Mouse (Mus musculus) layer of hippocampus, adult 9-10 months (tissue): ENCODE results near the gene Vmn1r2.
"Not testable (repeated sequence)": the region's sequence is repeated elsewhere in the genome, so short reads cannot be mapped to it uniquely, and the experiment has no call there.

Source experiments
- DNase-seq: peaks from one replicate; pipeline ENCODE4 v3.0.0; 2022; ENCODE audit warnings: low spot score

Gene Vmn1r2

GRCm38 (mm10) chr4:3167020-3167419, at the start of gene Vmn1r2:
Gene Vmn1r2, plus strand, starts transcription at chr4:3167320.
- not testable (repeated sequence) for DNase-seq

GRCm38 (mm10) chr4:3147926-3148325, 19.2 kb upstream of the Vmn1r2 start:
- DNase-seq: not testable (repeated sequence)

DNA sequence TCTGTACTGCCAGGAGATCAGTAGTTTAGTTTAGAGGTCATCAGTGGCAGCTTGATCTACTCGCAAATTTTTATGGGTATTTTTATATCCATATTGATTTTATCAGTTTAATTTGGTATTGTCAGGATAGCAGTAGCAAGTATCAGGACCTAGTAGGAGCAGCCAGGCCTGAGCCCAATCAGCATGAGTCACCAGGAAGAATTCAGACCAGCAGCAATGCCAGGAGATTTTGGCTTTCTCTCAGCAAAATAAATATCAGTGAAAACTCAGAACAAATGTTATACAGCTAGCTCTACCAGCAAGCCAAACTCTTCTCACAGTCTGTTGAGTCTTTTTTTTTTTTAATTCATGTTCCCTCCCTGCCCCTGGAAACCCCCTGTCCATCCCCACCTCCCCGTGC, 13.8 kb upstream of the Vmn1r2 start:
- DNase-seq: not testable (repeated sequence)

- not testable (repeated sequence) for DNase-seq
These were observed 2.7 kb upstream of the Vmn1r2 start for GRCm38 (mm10) chr4:3164429-3164828.

- DNase-seq: no peak
These were observed 2.1 kb upstream of the Vmn1r2 start for GRCm38 (mm10) chr4:3165046-3165445.

DNA sequence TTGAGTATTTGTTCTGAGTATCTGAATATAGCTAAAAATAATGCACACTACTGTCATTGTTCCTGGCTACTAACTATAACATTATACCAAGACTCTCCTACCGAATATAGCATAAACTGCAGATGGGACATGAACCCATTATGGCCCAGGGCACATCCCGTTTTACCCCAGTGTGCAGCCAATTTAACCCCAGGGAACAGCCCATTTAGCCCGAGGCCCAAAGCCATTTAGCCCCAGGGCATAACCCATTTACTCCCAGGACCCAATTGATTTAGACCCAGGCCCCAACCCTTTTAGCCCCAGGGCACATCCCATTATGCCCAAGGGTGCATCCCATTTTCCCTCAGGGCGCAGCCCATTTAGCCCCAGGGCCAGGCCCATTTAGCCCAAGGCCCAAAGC, 7.5 kb downstream of the Vmn1r2 start:
- not testable (repeated sequence) for DNase-seq

DNA sequence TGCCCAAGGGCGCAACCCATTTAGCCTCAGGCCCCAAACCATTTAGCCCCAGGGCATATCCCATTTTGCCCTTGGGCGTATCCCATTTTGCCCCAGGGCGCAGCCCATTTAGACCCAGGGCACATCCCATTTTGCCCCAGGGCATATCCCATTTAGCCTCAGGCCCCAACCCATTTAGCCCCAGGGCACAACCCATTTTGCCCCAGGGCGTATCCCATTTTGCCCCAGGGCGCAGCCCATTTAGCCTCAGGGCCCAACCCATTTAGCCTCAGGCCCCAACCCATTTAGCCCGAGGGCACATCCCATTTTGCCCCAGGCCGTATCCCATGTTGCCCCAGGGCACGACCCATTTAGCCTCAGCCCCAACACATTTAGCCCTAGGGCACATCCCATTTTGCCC, 8.6 kb downstream of the Vmn1r2 start:
- not testable (repeated sequence) for DNase-seq

- DNase-seq: not testable (repeated sequence)
These were observed 9.1 kb downstream of the Vmn1r2 start for GRCm38 (mm10) chr4:3176195-3176594.

DNA sequence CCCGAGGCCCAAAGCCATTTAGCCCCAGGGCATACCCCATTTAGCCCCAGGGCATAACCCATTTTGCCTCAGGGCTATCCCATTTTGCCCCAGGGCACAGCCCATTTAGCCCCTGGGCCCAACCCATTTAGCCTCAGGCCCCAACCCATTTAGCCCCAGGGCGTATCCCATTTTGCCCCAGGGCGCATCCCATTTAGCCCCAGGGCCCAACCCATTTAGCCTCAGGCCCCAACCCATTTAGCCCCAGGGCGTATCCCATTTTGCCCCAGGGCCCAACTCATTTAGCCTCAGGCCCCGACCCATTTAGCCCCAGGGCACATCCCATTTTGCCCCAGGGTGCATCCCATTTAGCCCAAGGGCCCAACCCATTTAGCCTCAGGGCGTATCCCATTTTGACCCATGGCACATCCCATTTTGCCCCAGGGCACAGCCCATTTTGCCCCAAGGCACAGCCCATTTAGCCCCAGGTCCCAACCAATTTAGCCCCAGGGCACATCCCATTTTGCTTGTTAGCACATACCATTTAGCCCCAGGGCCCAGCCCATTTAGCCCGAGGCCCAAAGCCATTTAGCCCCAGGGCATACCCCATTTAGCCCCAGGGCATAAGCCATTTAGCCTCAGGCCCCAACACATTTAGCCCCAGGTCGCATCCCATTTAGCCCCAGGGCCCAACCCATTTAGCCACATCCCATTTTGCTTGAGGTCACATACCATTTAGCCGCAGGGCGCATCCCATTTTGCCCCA, 9.8 kb downstream of the Vmn1r2 start:
- DNase-seq: not testable (repeated sequence)

- DNase-seq: not testable (repeated sequence)
These were observed 18.1 kb downstream of the Vmn1r2 start, which contains the start of gene Vmn1r3 for GRCm38 (mm10) chr4:3185258-3185657. Gene Vmn1r3, minus strand, starts transcription at chr4:3185358.

GRCm38 (mm10) chr4:3209643-3210217, 42.6 kb downstream of the Vmn1r2 start:
- not testable (repeated sequence) for DNase-seq

GRCm38 (mm10) chr4:3213349-3213748, 46.2 kb downstream of the Vmn1r2 start:
- DNase-seq: not testable (repeated sequence)

- DNase-seq: not testable (repeated sequence)
These were observed 49.3 kb downstream of the Vmn1r2 start for GRCm38 (mm10) chr4:3216382-3216781.
